21 mouse cellular contexts compared by ENCODE assay signal in genomic region chr17:80785049-80785448, GRCm38 (mm10). TPM values are rescaled to one million over a fixed set of nuclear protein-coding genes. Genes with fewer than 3 reads are reported as not detected.
A peak's percentile ranks its signal among the peaks of the same experiment; 100 is the strongest.
DNase-seq lines count a peak whose midpoint lies in the region; ATAC-seq and TF ChIP-seq lines count a peak whose summit lies in the region.
"Had no signal": no experiment of that assay in that cellular context is flagged by ENCODE, and none has a peak within 500 bp of the region (broad histone marks: within the 10 kb centered on the region; RNA-seq: fewer than 3 reads in every experiment).

No protein-coding gene starts in this region.

- H3K36me3 ChIP-seq in stomach, embryonic 16.5 days (ENCODE audit: control insufficient read depth, insufficient read depth, low read length): no peaks in the 10 kb centered on the region
- H3K36me3 ChIP-seq in stomach, postnatal 0 days (ENCODE audit: control insufficient read depth, insufficient read depth, low read length): no peaks in the 10 kb centered on the region
- H3K36me3 ChIP-seq in liver, embryonic 16.5 days (ENCODE audit: control insufficient read depth, insufficient read depth): no peaks in the 10 kb centered on the region
- H3K36me3 ChIP-seq: limb, embryonic 15.5 days; stomach, embryonic 15.5 days had no signal

- H3K4me3 ChIP-seq in stomach, embryonic 16.5 days (replicated peaks; ENCODE audit: low read length): no peak overlapping the region
- H3K4me3 ChIP-seq in stomach, postnatal 0 days (ENCODE audit: low read depth, low read length): no peak overlapping the region
- H3K4me3 ChIP-seq in liver, embryonic 16.5 days (ENCODE audit: low read depth, low read length): no peak overlapping the region
- H3K4me3 ChIP-seq: forebrain, embryonic 13.5 days; heart, adult 2 months; limb, embryonic 15.5 days; stomach, embryonic 15.5 days had no signal

- peaks cover 27% of the 10 kb centered on the region for H3K4me1 ChIP-seq in stomach, embryonic 16.5 days (ENCODE audit: control insufficient read depth, insufficient read depth, low read length)
- H3K4me1 ChIP-seq in stomach, postnatal 0 days (replicated peaks; ENCODE audit: control insufficient read depth, insufficient read depth): peaks cover 5% of the 10 kb centered on the region
- no peaks in the 10 kb centered on the region; the same call in none of the 2 replicates for H3K4me1 ChIP-seq in liver, embryonic 16.5 days (ENCODE audit: control insufficient read depth, low read depth, low read length)
- H3K4me1 ChIP-seq: forebrain, embryonic 13.5 days had no signal

- no peak overlapping the region for H3K4me2 ChIP-seq in stomach, embryonic 16.5 days (ENCODE audit: low read depth, low read length)
- no peak overlapping the region for H3K4me2 ChIP-seq in stomach, postnatal 0 days (replicated peaks; ENCODE audit: low read depth)
- H3K4me2 ChIP-seq in liver, embryonic 16.5 days (ENCODE audit: low read depth, low read length): no peak overlapping the region
- H3K4me2 ChIP-seq: forebrain, embryonic 13.5 days; hindbrain, embryonic 14.5 days; limb, embryonic 15.5 days; stomach, embryonic 15.5 days had no signal

- 24% methylated on average over 4 of the region's 4 CpGs for WGBS in stomach, embryonic 16.5 days
- WGBS in stomach, postnatal 0 days: 19% methylated on average over 4 of the region's 4 CpGs
- 37% methylated on average over 4 of the region's 4 CpGs for WGBS in liver, embryonic 16.5 days (ENCODE audit: insufficient replicate concordance)

- no peak for TF ChIP-seq EP300 in stomach, postnatal 0 days (optimal IDR thresholded peaks at IDR 0.05)

- 0 out of 2 replicates have a peak, but pooled peaks have one; percentile 26 for ATAC-seq in stomach, embryonic 16.5 days (ENCODE audit: insufficient read depth, low FRiP score)
- ATAC-seq in stomach, postnatal 0 days (ENCODE audit: low FRiP score, low TSS enrichment): no peak
- peak; percentile 68 for ATAC-seq in liver, embryonic 16.5 days (ENCODE audit: low read depth)
- ATAC-seq: forebrain, embryonic 13.5 days; intestine, postnatal 0 days had no signal

- peak; percentile 34 for DNase-seq in kidney, adult 11 months
- DNase-seq in kidney, adult 18-20 months: no peak
- no peak for DNase-seq in stomach, postnatal 0 days (ENCODE audit: low spot score)
- DNase-seq in adrenal gland, postnatal 4 days (ENCODE audit: low spot score in 2 of 2): no peak
- no peak for DNase-seq in thymus, postnatal 10 days (ENCODE audit: low spot score in 2 of 2)
- no peak for DNase-seq in left cerebral cortex, adult 11 months (ENCODE audit: low spot score)
- DNase-seq: adrenal gland, postnatal 10 days; cerebellum, adult 11-12 months; cerebellum, postnatal 36 days; gastrocnemius, postnatal 14 days; heart, adult 2 months; heart, postnatal 14 days; layer of hippocampus, adult 9-11 months; thymus, postnatal 36 days had no signal

- no peak overlapping the region for H3K9ac ChIP-seq in stomach, embryonic 16.5 days (ENCODE audit: low read length)
- H3K9ac ChIP-seq in stomach, postnatal 0 days (ENCODE audit: low read length): no peak overlapping the region
- no peak overlapping the region for H3K9ac ChIP-seq in liver, embryonic 16.5 days (ENCODE audit: low read depth, low read length)
- H3K9ac ChIP-seq: forebrain, embryonic 13.5 days; hindbrain, embryonic 14.5 days; limb, embryonic 15.5 days; stomach, embryonic 15.5 days had no signal

- no peaks in the 10 kb centered on the region for H3K9me3 ChIP-seq in stomach, embryonic 16.5 days (replicated peaks; ENCODE audit: control insufficient read depth, low read length)
- H3K9me3 ChIP-seq in stomach, postnatal 0 days (ENCODE audit: control insufficient read depth, low read length): no peaks in the 10 kb centered on the region
- H3K9me3 ChIP-seq in liver, embryonic 16.5 days (replicated peaks; ENCODE audit: control insufficient read depth, low read length): no peaks in the 10 kb centered on the region
- H3K9me3 ChIP-seq: forebrain, embryonic 13.5 days; limb, embryonic 15.5 days; stomach, embryonic 15.5 days had no signal

- no peaks in the 10 kb centered on the region for H3K27me3 ChIP-seq in stomach, embryonic 16.5 days (ENCODE audit: control insufficient read depth, insufficient read depth, low read length)
- no peaks in the 10 kb centered on the region for H3K27me3 ChIP-seq in stomach, postnatal 0 days (ENCODE audit: control insufficient read depth, insufficient read depth, low read length)
- H3K27me3 ChIP-seq in liver, embryonic 16.5 days (ENCODE audit: control insufficient read depth, insufficient read depth, low read depth, low read length): no peaks in the 10 kb centered on the region
- H3K27me3 ChIP-seq: forebrain, embryonic 13.5 days; limb, embryonic 15.5 days; stomach, embryonic 15.5 days had no signal

- no peak overlapping the region for H3K27ac ChIP-seq in stomach, embryonic 16.5 days (ENCODE audit: low read length)
- no peak overlapping the region for H3K27ac ChIP-seq in stomach, postnatal 0 days (replicated peaks)
- peak overlapping the region; percentile 74 for H3K27ac ChIP-seq in liver, embryonic 16.5 days (ENCODE audit: low read length)
- H3K27ac ChIP-seq: forebrain, embryonic 13.5 days; heart, adult 2 months; hindbrain, embryonic 14.5 days had no signal

- TF ChIP-seq CTCF in stomach, postnatal 0 days (IDR thresholded peaks at IDR 0.05; ENCODE audit: low read depth): no peak

RNA-seq across cellular contexts. Expression of gene Map4k3, which starts 56.8 kb away (rescaled TPM):
- polyA plus RNA-seq in stomach, embryonic 16.5 days (2015; fragmentation: Nextera tagmentation; extraction: Ambion mirVana): 20.0 and 21.5 TPM in 2 replicates
- polyA plus RNA-seq in stomach, postnatal 0 days (2015; fragmentation: Nextera tagmentation; extraction: Ambion mirVana): 16.9 and 18.1 TPM in 2 replicates
- 3.6 and 3.7 TPM in 2 replicates for polyA plus RNA-seq in liver, embryonic 16.5 days (2015; fragmentation: Nextera tagmentation; extraction: Ambion mirVana)
- total RNA-seq in adrenal gland, postnatal 4 days (2021): 10 to 100 TPM; 48.7 to 57.6 TPM
